Mouse (Mus musculus): Measurements from ENCODE around the gene Pigt.

The Pigt gene

GRCm38 (mm10) chr2:164519171-164519526 is 21.8 kb downstream of the Pigt start:
- in situ Hi-C loops (cut with MboI, MseI) = no loop called here

GRCm38 (mm10) chr2:164520782-164521181 is 23.5 kb downstream of the Pigt start:
- in situ Hi-C loops (cut with MboI, MseI) = no loop called here

GRCm38 (mm10) chr2:164521841-164522240 is 24.5 kb downstream of the Pigt start:
- in situ Hi-C loops (cut with MboI, MseI) = no loop called here

GRCm38 (mm10) chr2:164522280-164522679 is 25.0 kb downstream of the Pigt start:
- in situ Hi-C loops (cut with MboI, MseI) = no loop called here

GRCm38 (mm10) chr2:164523301-164523773 is 26.0 kb downstream of the Pigt start:
- in situ Hi-C loops (cut with MboI, MseI) = no loop called here

GRCm38 (mm10) chr2:164528557-164528956 is 31.2 kb downstream of the Pigt start:
- in situ Hi-C loops (cut with MboI, MseI) = loop anchor here (5.0 kb wide), 1 partner anchor 111 kb away; no protein-coding TSS in a partner anchor

- in situ Hi-C loops (cut with MboI, MseI) = loop anchor here (5.0 kb wide), 1 partner anchor 69 kb away; the partner anchor contains the start of gene Gm20458
Measured at GRCm38 (mm10) chr2:164531169-164531568, 33.8 kb downstream of the Pigt start.

- in situ Hi-C loops (cut with MboI, MseI) = loop anchor here (5.0 kb wide), 1 partner anchor 72 kb away; the partner anchor contains the start of gene Gm20458
Measured at GRCm38 (mm10) chr2:164534315-164534714, 37.0 kb downstream of the Pigt start.

GRCm38 (mm10) chr2:164537003-164537402 is 39.7 kb downstream of the Pigt start:
- in situ Hi-C loops (cut with MboI, MseI) = no loop called here

- in situ Hi-C loops (cut with MboI, MseI) = no loop called here
Measured at GRCm38 (mm10) chr2:164540652-164541427, 43.5 kb downstream of the Pigt start.

GRCm38 (mm10) chr2:164542132-164542531 is 44.8 kb downstream of the Pigt start:
- in situ Hi-C loops (cut with MboI, MseI) = no loop called here

- in situ Hi-C loops (cut with MboI, MseI) = no loop called here
Measured at GRCm38 (mm10) chr2:164542598-164542997, 45.3 kb downstream of the Pigt start.

- in situ Hi-C loops (cut with MboI, MseI) = no loop called here
Measured at GRCm38 (mm10) chr2:164543745-164544144, 46.4 kb downstream of the Pigt start.

GRCm38 (mm10) chr2:164544454-164545097 is 47.3 kb downstream of the Pigt start:
- in situ Hi-C loops (cut with MboI, MseI) = no loop called here

GRCm38 (mm10) chr2:164549338-164549737 is 52.0 kb downstream of the Pigt start:
- in situ Hi-C loops (cut with MboI, MseI) = no loop called here

GRCm38 (mm10) chr2:164549963-164550894 is 52.9 kb downstream of the Pigt start:
- in situ Hi-C loops (cut with MboI, MseI) = no loop called here

GRCm38 (mm10) chr2:164550895-164551269 is 53.6 kb downstream of the Pigt start:
- in situ Hi-C loops (cut with MboI, MseI) = no loop called here

GRCm38 (mm10) chr2:164551502-164551901 is 54.2 kb downstream of the Pigt start:
- in situ Hi-C loops (cut with MboI, MseI) = no loop called here
